Mouse (Mus musculus): Measurements from ENCODE around the gene Fbxw21. TPM values are rescaled to one million over a fixed set of nuclear protein-coding genes. Genes with fewer than 3 reads are reported as not detected.

The Fbxw21 gene
- total and polyA plus RNA-seq, 3 experiments: not detected

GRCm38 (mm10) chr9:109094553-109095136 lies 67.2 kb downstream of the Fbxw21 start:
- dilution Hi-C loops (cut with MboI; ENCODE audit: extremely low pct_ligation_motif_present, extremely low pct_unique_long_range_greater_than_20kb, low sequenced_read_pairs): no loop called here
- no peak overlapping the region for H3K27ac ChIP-seq (ENCODE audit: insufficient read depth, low read depth)
- peak overlapping the region; percentile 95 for H3K4me2 ChIP-seq (ENCODE audit: insufficient read depth, low read depth, poor library complexity, severe bottlenecking)
- no peak for DNase-seq (ENCODE audit: extremely low read depth)
- H3K79me2 ChIP-seq (replicated peaks; ENCODE audit: control insufficient read depth, extremely low read depth, insufficient read depth, poor library complexity, severe bottlenecking): no peaks in the 10 kb centered on the region
- in situ Hi-C loops (cut with MboI; ENCODE audit: low pct_ligation_motif_present, low pct_unique_long_range_greater_than_20kb, low sequenced_read_pairs): no loop called here
- H3K36me3 ChIP-seq (replicated peaks in 1 of 2; ENCODE audit: control insufficient read depth in 1 of 2, insufficient read depth in 1 of 2, low read length in 1 of 2): peaks cover 24 to 36% of the 10 kb centered on the region in 2 experiments
- H3K9ac ChIP-seq (ENCODE audit: insufficient read depth, low read depth): peak overlapping the region; percentile 52; the same call in 1 of the 2 replicates
- H3K4me1 ChIP-seq (ENCODE audit: control insufficient read depth in 1 of 2, insufficient read depth in 2 of 2): peaks cover 4 to 9% of the 10 kb centered on the region in 2 experiments; a peak in 2 of 4 replicates
- peak overlapping the region in 1 of 3 experiments; percentile 65 for H3K4me3 ChIP-seq (replicated peaks in 1 of 3; ENCODE audit: low read depth in 2 of 3, low read length in 2 of 3, poor library complexity in 1 of 3)
- H3K27me3 ChIP-seq (replicated peaks): peaks cover 54% of the 10 kb centered on the region
- no peaks in the 10 kb centered on the region for H3K9me3 ChIP-seq (replicated peaks; ENCODE audit: low read length)
- TF ChIP-seq ETS1 (conservative IDR thresholded peaks at IDR 0.05; ENCODE audit: low read depth, low read length): no peak
- TF ChIP-seq MYC (IDR thresholded peaks at IDR 0.05; ENCODE audit: low read depth, low read length): no peak
- no peak for TF ChIP-seq E2F4 (IDR thresholded peaks at IDR 0.05; ENCODE audit: insufficient replicate concordance, low read depth, low read length)
- no peak for TF ChIP-seq ZC3H11A (IDR thresholded peaks at IDR 0.05; ENCODE audit: low read depth, low read length)
- no peak for TF ChIP-seq MEF2A (IDR thresholded peaks at IDR 0.05; ENCODE audit: borderline replicate concordance, low read depth, low read length)
- no peak for TF ChIP-seq POLR2AphosphoS2 (IDR thresholded peaks at IDR 0.05; ENCODE audit: low read depth, low read length)
- no peak for TF ChIP-seq TBP (conservative IDR thresholded peaks at IDR 0.05; ENCODE audit: low read depth, low read length)
- no peak for TF ChIP-seq ZKSCAN1 (IDR thresholded peaks at IDR 0.05; ENCODE audit: borderline replicate concordance, low read depth, low read length)
- TF ChIP-seq ZMIZ1 (IDR thresholded peaks at IDR 0.05; ENCODE audit: low read depth, low read length): no peak
- TF ChIP-seq CTCF (conservative IDR thresholded peaks at IDR 0.05 in 1 of 2, IDR thresholded peaks at IDR 0.05 in 1 of 2; ENCODE audit: low read depth in 2 of 2, low read length in 2 of 2): no peak
- no peak for TF ChIP-seq GABPA (IDR thresholded peaks at IDR 0.05; ENCODE audit: insufficient replicate concordance, low read depth, low read length)
- TF ChIP-seq TCF12 (IDR thresholded peaks at IDR 0.05; ENCODE audit: low read depth, low read length): no peak
- TF ChIP-seq SMC3 (IDR thresholded peaks at IDR 0.05; ENCODE audit: low read depth, low read length): no peak
- TF ChIP-seq ZNF384 (IDR thresholded peaks at IDR 0.05; ENCODE audit: low read depth, low read length): no peak
- TF ChIP-seq POLR2A (IDR thresholded peaks at IDR 0.05; ENCODE audit: low read depth, low read length): no peak
- TF ChIP-seq UBTF (IDR thresholded peaks at IDR 0.05; ENCODE audit: low read depth, low read length): no peak
- no peak for TF ChIP-seq MAZ (IDR thresholded peaks at IDR 0.05; ENCODE audit: low read depth, low read length)
- TF ChIP-seq KAT2A (IDR thresholded peaks at IDR 0.05; ENCODE audit: insufficient replicate concordance, low read length): no peak
- no peak for TF ChIP-seq CHD2 (IDR thresholded peaks at IDR 0.05; ENCODE audit: low read length)

GRCm38 (mm10) chr9:109093786-109094552 lies 67.9 kb downstream of the Fbxw21 start:
- Histone ChIP-seq H3K4me1 (ENCODE audit: control insufficient read depth in 1 of 2, insufficient read depth in 2 of 2) (peaks cover 4 to 9% of the 10 kb centered on the region in 2 experiments; a peak in 2 of 4 replicates), H3K27me3 (replicated peaks) (peaks cover 47% of the 10 kb centered on the region), H3K27ac (ENCODE audit: insufficient read depth, low read depth) (no peak overlapping the region), H3K9me3 (replicated peaks; ENCODE audit: low read length) (no peaks in the 10 kb centered on the region), H3K4me2 (ENCODE audit: insufficient read depth, low read depth, poor library complexity, severe bottlenecking) (no peak overlapping the region), H3K36me3 (replicated peaks in 1 of 2; ENCODE audit: control insufficient read depth in 1 of 2, insufficient read depth in 1 of 2, low read length in 1 of 2) (peaks cover 27 to 42% of the 10 kb centered on the region in 2 experiments), H3K79me2 (replicated peaks; ENCODE audit: control insufficient read depth, extremely low read depth, insufficient read depth, poor library complexity, severe bottlenecking) (no peaks in the 10 kb centered on the region), H3K9ac (ENCODE audit: insufficient read depth, low read depth) (no peak overlapping the region), H3K4me3 (replicated peaks in 1 of 3; ENCODE audit: low read depth in 2 of 3, low read length in 2 of 3, poor library complexity in 1 of 3) (no peak overlapping the region)
- no peak for DNase-seq (ENCODE audit: extremely low read depth)
- dilution Hi-C loops (cut with MboI; ENCODE audit: extremely low pct_ligation_motif_present, extremely low pct_unique_long_range_greater_than_20kb, low sequenced_read_pairs): no loop called here
- in situ Hi-C loops (cut with MboI; ENCODE audit: low pct_ligation_motif_present, low pct_unique_long_range_greater_than_20kb, low sequenced_read_pairs): no loop called here
- TF ChIP-seq MAX (IDR thresholded peaks at IDR 0.05; ENCODE audit: low read length): no peak
- no peak for TF ChIP-seq CTCF (conservative IDR thresholded peaks at IDR 0.05 in 1 of 2, IDR thresholded peaks at IDR 0.05 in 1 of 2; ENCODE audit: low read depth in 2 of 2, low read length in 2 of 2)
- no peak for TF ChIP-seq MAFK (IDR thresholded peaks at IDR 0.05; ENCODE audit: insufficient replicate concordance, low read length)

All from CH12.LX (cell line).